Mouse (Mus musculus) layer of hippocampus, adult 2 months (tissue): ENCODE measurements around the gene Slc35d3. TPM values are rescaled to one million over a fixed set of nuclear protein-coding genes. Genes with fewer than 3 reads are reported as not detected.

Source experiments
- DNase-seq, 2 experiments: peaks; one replicate each; pipeline ENCODE4 v3.0.0; 2022; ENCODE audit warnings: low spot score in 2 of 2
- H3K27ac ChIP-seq: fragments of 200-600 bp; 2 replicates; pipeline ENCODE4 v1.8.1; 2022
- H3K4me3 ChIP-seq: fragments of 200-600 bp; 2 replicates; pipeline ENCODE4 v1.8.1; 2022; ENCODE audit warnings: mild to moderate bottlenecking
- CTCF ChIP-seq: fragments of 200-600 bp; conservative IDR thresholded peaks from 2 replicates; pipeline ENCODE4 v1.8.1; 2022; ENCODE audit warnings: antibody characterized with exemption, mild to moderate bottlenecking, moderate library complexity
- long read RNA-seq, 2 experiments: library from polyadenylated mRNA; stranded (forward); transcript quantifications; one replicate each; pipeline ENCODE4 v2.0.0; 2021; ENCODE audit warnings: borderline mapping rate in 2 of 2
- total RNA-seq, 2 experiments: library from RNA; stranded (reverse); gene quantifications; 2 replicates each; pipeline ENCODE4 v1.2.3; 2021

Slc35d3 gene
- under 1 TPM; 0.31 to 0.52 TPM for total RNA-seq
- long read RNA-seq, experiment 1 = 0 reads
- long read RNA-seq, experiment 2, partial matches to known transcripts = 0 of 1 reads
- long read RNA-seq, experiment 2, other reads (novel, unspliced or antisense) = 1 of 1 reads

DNA sequence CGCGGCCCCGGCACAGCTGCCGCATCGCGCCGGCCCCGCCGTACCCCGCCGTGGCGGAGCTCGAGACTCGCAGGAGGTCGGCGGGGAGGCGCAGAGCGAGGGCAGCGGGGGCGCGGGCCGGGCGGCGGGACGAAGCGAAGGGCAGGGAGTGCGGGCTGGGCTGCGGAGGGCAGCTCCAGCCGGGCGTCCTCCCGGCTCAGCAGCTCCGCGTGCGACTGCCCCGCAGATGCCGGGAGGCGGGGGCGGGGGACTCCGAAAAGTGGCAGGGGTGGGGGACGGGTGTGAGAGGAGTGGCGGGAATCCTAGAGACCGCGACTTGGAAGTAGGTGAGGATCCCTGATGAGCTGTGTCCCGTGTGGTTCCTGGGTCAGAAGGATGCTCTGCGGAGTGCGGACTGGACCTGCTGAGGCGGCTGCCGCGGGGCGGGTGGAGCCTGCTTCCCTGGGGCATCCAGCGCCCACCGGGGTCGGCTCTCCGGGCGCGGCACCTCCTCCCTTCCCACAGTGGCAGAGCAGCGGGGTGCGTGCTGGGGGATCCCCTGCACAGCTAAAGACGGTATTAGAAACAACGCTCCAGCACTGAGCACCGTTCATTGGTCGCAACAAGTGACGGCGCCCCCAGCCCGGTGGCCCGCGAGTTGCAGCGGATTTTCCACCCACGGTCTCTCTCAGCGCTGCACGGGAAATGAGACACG, at the start of gene Slc35d3:
TSS of gene Slc35d3 (minus strand) at position 462 of the 694 bp plus-strand sequence.
- Histone ChIP-seq H3K4me3 (peak within 1 kb of the TSS; percentile 52), H3K27ac (no peak within 1 kb of the TSS)
- TF ChIP-seq CTCF = peak; percentile 21; the same call in 1 of the 2 replicates
- peak in 1 of 2 experiments; percentile 13 for DNase-seq

DNA sequence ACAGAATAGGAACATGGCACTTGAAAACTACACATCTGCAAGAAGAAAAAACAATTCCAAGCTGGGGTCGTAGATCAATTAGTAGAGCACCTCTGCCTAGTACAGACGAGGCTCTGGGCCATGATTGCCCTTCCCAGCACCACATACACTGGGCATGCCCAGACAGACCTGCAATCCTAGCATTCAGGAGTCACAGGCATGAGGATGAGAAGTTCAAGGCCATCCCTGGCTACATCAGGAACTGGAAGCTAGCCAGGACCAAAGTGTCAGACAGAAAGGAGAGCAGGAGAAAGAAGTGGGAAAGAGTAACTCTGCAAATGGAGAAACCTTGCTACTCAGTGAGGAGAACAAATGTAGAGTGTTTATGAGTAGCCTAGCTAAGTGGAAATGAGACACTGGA, 48.9 kb upstream of the Slc35d3 start:
- Histone ChIP-seq H3K27ac (no peak overlapping the region), H3K4me3 (no peak overlapping the region)
- DNase-seq = no peak
- no peak for TF ChIP-seq CTCF

DNA sequence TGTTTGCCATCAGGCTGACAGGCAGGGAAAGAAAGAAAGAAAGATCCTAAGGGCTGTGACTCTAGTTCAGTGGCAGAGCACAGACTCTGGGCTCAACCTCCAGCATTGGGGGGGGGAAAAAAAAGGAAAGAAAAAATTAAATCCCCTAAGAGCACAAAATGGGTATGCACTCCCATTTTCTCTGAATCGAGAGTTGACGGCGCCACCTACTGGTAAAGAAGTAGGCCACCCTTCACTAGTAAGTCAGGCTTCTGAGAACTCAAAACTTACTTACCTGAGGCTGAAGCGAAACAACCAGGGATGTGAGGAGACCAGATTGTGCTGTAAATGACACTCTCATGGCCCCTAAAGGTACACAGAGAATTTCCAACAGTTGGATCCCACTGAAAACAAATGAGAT, 42.7 kb upstream of the Slc35d3 start:
- no peak overlapping the region for H3K27ac ChIP-seq
- TF ChIP-seq CTCF = peak; percentile 90
- no peak overlapping the region for H3K4me3 ChIP-seq
- DNase-seq = peak; percentile 20 to 55

DNA sequence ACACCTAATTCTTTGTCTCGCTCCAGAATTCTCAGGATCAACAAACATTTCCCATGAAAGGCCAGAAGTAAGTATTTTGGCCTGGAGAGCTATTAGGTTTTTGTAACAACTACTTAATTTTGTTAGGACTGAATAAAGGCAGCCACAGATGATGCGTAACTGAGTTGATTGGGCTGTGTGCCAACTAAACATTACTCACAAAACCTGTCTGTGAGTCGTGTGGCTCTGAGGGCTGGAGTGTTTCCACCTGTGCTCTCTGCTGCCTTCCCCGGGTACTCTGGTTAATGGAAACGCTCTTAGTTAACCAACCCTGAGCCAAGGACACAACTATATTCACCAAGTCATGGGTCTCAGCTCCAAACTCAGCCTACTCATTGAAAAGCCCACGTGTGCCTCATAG, 41.9 kb upstream of the Slc35d3 start:
- no peak overlapping the region for H3K4me3 ChIP-seq
- no peak overlapping the region for H3K27ac ChIP-seq
- no peak for DNase-seq
- TF ChIP-seq CTCF = no peak

DNA sequence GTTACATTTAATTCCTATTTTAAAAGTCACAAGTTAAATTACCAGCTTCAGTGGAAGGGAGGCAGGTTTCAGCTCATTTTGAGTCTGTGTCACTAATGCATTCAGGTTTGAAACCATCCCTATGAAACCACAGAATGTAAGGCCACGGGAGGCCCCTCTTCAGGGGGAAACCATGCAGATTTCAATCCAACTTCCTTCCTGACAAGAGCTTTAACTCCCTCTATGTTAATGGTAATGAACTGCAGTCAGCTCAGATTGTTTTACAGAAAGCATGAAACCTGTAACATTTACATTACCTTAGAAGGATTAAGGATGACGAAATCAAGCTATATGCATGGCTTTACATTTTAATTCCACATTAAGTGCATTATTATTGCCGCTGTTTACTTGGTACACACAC, 40.4 kb upstream of the Slc35d3 start:
- TF ChIP-seq CTCF = peak; percentile 12; the same call in 1 of the 2 replicates
- DNase-seq = no peak
- H3K4me3 ChIP-seq = no peak overlapping the region
- H3K27ac ChIP-seq = no peak overlapping the region

DNA sequence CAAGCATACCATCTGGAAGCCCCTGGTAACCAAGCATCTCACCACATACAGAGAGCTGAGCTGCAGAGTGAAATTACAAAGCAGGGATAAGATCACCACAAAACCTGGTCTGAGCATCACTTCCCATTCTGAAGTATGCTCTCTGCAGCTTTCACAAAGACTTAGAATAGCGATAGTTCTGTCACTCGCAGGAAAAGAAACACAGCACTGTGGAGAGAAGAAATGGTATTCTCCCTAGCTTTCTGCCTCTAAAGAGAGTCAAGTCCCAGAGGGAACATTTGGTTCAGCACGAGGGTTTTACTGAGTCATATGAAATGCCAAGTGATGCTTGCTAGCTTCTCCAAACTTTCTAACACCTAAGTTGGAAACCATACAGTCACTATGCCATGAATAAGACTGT, 38.6 kb upstream of the Slc35d3 start:
- Histone ChIP-seq H3K27ac (no peak overlapping the region), H3K4me3 (no peak overlapping the region)
- DNase-seq = no peak
- no peak for TF ChIP-seq CTCF

DNA sequence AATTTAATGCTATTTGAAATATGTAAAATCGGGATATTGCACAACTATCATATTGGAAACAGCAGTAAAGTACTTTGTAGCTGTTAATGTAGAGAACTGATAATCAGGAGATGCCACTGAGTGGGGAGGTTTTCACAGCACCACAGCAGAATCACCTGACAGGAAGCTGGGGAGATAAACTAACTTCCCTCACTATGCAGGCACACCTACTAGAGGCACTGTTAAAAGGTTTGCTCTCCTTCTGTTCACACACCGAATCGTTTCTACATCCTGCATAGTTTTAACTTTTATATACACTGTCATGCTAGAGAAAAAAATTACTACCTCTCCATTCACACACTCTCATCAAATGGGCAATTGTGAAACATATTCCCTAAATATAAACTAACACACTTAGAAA, 35.0 kb upstream of the Slc35d3 start:
- TF ChIP-seq CTCF = no peak
- Histone ChIP-seq H3K4me3 (no peak overlapping the region), H3K27ac (no peak overlapping the region)
- DNase-seq = no peak

DNA sequence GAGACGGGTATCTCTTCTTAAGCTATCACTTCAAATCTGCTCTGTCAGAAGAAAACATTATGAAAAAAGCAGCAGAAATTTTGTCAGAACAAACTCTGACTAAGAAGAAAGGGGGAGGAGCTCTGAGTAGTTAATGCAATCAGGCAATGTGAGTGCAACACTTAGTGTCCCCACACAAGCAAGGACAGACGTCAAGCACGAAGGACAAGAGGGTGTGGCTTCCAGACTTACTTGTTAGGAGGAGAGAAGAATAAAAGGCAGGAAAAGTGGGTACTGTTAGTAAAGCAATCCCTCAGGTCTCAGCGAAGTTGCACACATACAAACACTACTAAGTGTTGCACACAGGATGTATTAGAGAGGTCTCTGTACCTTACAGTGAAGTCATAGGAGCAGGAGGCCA, 33.1 kb upstream of the Slc35d3 start:
- H3K4me3 ChIP-seq = no peak overlapping the region
- H3K27ac ChIP-seq = no peak overlapping the region
- no peak for DNase-seq
- TF ChIP-seq CTCF = no peak

DNA sequence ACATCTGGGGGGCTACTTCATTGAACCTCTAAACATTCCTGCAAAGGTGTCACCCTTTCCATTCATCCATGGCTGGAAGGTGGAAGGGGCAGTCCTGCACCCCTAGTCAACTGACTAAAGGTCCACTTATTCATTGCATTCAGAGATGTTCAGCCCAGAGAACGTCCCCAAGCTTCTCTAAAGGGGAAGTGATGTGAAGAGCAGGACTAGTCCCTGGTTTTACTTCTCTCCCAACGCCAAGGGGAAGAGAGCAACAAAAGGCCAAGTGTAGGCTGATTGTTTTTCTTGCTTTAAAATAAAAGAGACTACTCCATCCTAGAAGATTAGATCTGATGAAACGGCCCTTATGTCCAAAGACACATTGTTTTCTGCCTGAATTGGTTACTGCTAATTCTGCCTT, 29.2 kb upstream of the Slc35d3 start:
- DNase-seq = no peak
- H3K27ac ChIP-seq = no peak overlapping the region
- TF ChIP-seq CTCF = no peak
- H3K4me3 ChIP-seq = no peak overlapping the region

DNA sequence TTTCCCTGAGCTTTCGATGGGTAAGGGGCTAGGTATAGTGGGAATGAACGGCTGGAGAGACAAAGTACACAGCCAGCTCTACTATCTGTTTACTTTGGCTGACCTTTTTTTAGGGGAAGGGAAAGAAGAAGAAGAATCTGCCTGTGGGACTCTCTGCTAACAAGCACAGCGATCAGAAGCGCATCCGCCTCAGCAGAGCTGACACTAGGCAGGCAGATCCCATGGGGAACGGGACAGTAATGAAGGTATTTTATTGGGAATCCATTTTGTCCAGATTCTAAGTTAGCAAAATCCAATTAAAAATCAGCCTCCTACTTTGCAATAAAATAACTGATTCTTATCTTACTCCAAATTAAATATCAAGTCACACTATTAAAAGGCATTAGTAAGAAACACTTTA, 27.9 kb upstream of the Slc35d3 start:
- no peak for TF ChIP-seq CTCF
- DNase-seq = no peak
- Histone ChIP-seq H3K4me3 (no peak overlapping the region), H3K27ac (no peak overlapping the region)

DNA sequence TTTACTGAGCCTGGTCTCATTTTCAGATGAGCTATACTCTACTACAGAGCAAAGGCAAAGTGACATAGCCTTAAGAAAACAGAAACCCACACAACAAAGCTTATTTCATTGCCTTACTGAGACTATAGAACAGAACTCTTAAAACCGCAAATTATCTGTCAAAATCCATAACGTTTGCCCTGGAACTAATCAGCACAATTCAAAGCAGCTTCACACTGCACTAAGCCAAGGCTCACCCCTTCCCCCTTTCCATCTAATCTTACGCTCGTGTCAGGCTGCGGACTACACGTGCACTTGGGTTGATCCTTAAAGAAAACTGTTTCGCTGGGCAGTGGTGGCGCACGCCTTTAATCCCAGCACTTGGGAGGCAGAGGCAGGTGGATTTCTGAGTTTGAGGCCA, 26.4 kb upstream of the Slc35d3 start:
- no peak for DNase-seq
- Histone ChIP-seq H3K4me3 (no peak overlapping the region), H3K27ac (no peak overlapping the region)
- no peak for TF ChIP-seq CTCF

DNA sequence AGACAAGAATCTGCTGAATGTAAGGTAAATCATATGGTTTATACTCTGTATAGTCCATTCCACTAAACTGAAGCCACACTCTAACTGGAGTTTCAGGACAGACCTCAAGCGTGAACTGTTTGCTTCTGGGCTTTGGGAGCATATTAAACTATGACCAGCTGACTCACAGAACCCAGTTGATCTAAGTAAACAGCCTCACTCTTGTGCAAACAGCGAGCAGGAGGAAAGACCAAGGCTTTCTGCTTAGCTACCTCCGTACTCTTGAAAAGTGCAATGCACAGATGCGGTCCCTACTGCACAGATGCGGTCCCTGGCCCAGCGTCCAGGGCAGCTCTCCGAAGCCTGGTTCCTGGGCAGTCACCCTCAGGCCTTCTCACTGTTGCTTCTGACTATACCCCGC, 26.0 kb upstream of the Slc35d3 start:
- no peak for TF ChIP-seq CTCF
- Histone ChIP-seq H3K4me3 (no peak overlapping the region), H3K27ac (no peak overlapping the region)
- no peak for DNase-seq

DNA sequence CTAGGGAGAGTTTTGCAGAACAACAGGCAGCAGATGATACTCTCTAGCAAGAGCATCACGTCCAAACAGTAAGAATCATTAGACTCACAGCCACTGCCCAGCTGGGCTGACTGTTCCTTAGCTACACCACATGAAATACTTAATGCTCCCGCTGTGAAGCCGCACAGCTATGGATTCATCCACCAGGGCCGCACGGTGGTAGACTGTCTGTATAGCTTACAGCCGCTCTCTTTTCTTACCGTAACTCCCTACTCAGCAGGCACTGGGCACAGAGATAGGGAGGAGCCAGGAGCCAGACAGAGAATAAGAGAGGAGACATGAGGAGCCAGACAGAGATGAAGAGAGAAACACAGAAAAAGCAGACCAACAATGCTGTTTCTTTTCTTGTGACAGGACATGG, 25.4 kb upstream of the Slc35d3 start:
- H3K27ac ChIP-seq = no peak overlapping the region
- no peak overlapping the region for H3K4me3 ChIP-seq
- DNase-seq = no peak
- TF ChIP-seq CTCF = no peak

DNA sequence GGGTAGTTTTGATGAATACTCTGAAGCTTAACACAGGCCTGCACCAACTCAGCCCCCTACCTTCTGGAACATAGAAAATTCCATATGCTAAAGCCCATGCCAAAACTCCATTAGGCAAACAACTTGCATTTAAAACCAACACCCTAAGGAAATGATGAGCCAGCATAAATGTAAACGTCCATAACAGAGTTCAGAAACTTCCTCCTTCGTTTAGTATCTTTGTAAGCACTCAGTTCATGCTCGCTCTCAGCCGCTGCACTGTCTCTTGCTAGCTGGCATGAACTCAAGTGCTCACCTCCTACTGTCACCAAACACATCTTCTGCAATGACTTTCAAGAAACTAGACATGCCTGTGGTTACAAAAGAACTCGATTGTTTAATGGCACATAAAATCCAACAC, 24.1 kb upstream of the Slc35d3 start:
- no peak for DNase-seq
- no peak for TF ChIP-seq CTCF
- no peak overlapping the region for H3K4me3 ChIP-seq
- no peak overlapping the region for H3K27ac ChIP-seq
